Mouse (Mus musculus): ENCODE results near the gene Med13l. TPM values are rescaled to one million over a fixed set of nuclear protein-coding genes. Genes with fewer than 3 reads are reported as not detected.

Gene Med13l
- total and polyA plus RNA-seq, 2 experiments, result 4.2 to 5.0 TPM

DNA sequence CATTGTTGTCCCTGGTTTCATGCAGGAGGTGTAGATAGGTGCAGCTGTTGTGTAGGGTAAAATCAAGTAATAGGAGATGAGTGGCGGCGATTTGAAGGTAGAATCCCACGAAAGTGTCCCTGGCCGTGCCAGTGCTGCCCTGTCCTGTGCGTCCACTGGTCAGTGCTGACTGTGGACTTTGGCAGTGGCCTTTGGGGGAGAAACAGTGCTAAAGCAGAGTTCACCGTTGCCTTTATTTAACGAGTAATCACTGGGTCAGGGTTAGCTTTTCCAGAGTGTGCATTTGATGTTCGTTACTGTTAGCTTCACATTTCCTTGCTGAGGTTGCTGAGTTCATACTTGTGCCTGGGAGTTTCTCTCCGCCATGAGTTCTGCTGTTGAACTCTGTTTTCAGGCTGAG is 133.5 kb downstream of the Med13l start:
- no peak for TF ChIP-seq POLR2A (IDR thresholded peaks at IDR 0.05; ENCODE audit: extremely low read depth, insufficient read depth, low read length)
- TF ChIP-seq CTCF (IDR thresholded peaks at IDR 0.05; ENCODE audit: low read depth, low read length), result no peak
- Histone ChIP-seq H3K36me3 (ENCODE audit: control insufficient read depth, insufficient read depth, low read length) (no peaks in the 10 kb centered on the region), H3K79me2 (ENCODE audit: control insufficient read depth, insufficient read depth, low read length) (peaks cover 21% of the 10 kb centered on the region; the same call in 1 of the 2 replicates), H3K27me3 (ENCODE audit: control insufficient read depth, insufficient read depth, low read length) (no peaks in the 10 kb centered on the region), H3K27ac (replicated peaks; ENCODE audit: insufficient read depth, low read depth, low read length) (peak overlapping the region; percentile 55), H3K4me1 (ENCODE audit: control insufficient read depth, insufficient read depth, low read length) (peaks cover 31% of the 10 kb centered on the region), H3K9ac (ENCODE audit: low read depth, low read length) (no peak overlapping the region), H3K4me3 (ENCODE audit: insufficient read depth, low read depth, low read length) (no peak overlapping the region)
- 28% methylated on average over 9 of the region's 9 CpGs for WGBS
- DNase-seq (ENCODE audit: extremely low read depth, low read depth, low spot score), result peak; percentile 94

DNA sequence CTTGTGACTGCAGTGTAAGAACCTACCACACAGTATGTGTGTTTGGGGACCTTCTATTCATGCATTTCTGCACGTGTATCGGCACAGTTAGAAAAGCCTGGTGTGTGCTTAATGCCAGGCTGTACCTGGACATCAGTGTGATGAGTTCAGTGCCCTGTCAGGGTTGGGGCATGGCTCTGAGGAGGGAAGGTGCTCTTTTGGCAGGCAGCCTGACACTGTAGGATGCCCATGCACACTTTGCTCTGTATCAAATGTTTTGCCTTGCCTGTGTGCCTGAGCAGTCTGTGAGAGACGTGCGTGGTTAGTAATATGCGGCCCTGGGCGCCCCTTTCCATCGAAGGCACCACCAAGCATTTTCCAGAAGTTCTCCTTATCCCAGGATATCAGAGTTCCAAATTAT is 136.6 kb downstream of the Med13l start:
- peaks cover 18% of the 10 kb centered on the region for H3K4me1 ChIP-seq (ENCODE audit: control insufficient read depth, insufficient read depth, low read length)
- TF ChIP-seq CTCF (IDR thresholded peaks at IDR 0.05; ENCODE audit: low read depth, low read length) (no peak), POLR2A (IDR thresholded peaks at IDR 0.05; ENCODE audit: extremely low read depth, insufficient read depth, low read length) (no peak)
- no peak overlapping the region for H3K4me3 ChIP-seq (ENCODE audit: insufficient read depth, low read depth, low read length)
- H3K79me2 ChIP-seq (ENCODE audit: control insufficient read depth, insufficient read depth, low read length), result peaks cover 34% of the 10 kb centered on the region
- no peaks in the 10 kb centered on the region for H3K36me3 ChIP-seq (ENCODE audit: control insufficient read depth, insufficient read depth, low read length)
- no peaks in the 10 kb centered on the region for H3K27me3 ChIP-seq (ENCODE audit: control insufficient read depth, insufficient read depth, low read length)
- 69% methylated on average over 7 of the region's 7 CpGs for WGBS
- peak; percentile 44 for DNase-seq (ENCODE audit: extremely low read depth, low read depth, low spot score)
- H3K27ac ChIP-seq (replicated peaks; ENCODE audit: insufficient read depth, low read depth, low read length), result no peak overlapping the region
- H3K9ac ChIP-seq (ENCODE audit: low read depth, low read length), result no peak overlapping the region

DNA sequence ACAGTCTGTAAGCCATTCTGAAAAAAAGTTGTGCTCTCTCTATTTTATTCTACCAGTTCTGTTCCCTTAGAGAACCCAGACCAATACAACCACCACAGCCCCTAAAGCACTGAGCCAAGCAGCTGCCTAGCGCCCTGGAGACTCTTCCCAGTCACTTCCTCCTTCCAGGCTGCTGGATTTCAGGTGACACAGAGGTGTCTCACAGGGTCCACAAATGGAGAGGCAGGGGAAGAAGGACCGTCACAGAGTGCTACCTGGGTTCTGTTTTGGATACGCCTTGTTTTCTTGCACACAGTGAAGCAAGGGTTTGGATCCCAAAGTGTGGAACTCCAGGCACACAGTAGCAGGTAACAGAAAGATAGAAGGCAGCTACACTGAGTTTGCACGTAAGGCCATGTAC is 140.5 kb downstream of the Med13l start:
- no peaks in the 10 kb centered on the region for H3K27me3 ChIP-seq (ENCODE audit: control insufficient read depth, insufficient read depth, low read length)
- TF ChIP-seq CTCF (IDR thresholded peaks at IDR 0.05; ENCODE audit: low read depth, low read length) (no peak), POLR2A (IDR thresholded peaks at IDR 0.05; ENCODE audit: extremely low read depth, insufficient read depth, low read length) (no peak)
- no peak overlapping the region for H3K9ac ChIP-seq (ENCODE audit: low read depth, low read length)
- no peak overlapping the region for H3K27ac ChIP-seq (replicated peaks; ENCODE audit: insufficient read depth, low read depth, low read length)
- DNase-seq (ENCODE audit: extremely low read depth, low read depth, low spot score), result no peak
- no peaks in the 10 kb centered on the region; the same call in 1 of the 2 replicates for H3K4me1 ChIP-seq (ENCODE audit: control insufficient read depth, insufficient read depth, low read length)
- peaks cover 56% of the 10 kb centered on the region for H3K79me2 ChIP-seq (ENCODE audit: control insufficient read depth, insufficient read depth, low read length)
- H3K36me3 ChIP-seq (ENCODE audit: control insufficient read depth, insufficient read depth, low read length), result no peaks in the 10 kb centered on the region
- H3K4me3 ChIP-seq (ENCODE audit: insufficient read depth, low read depth, low read length), result no peak overlapping the region
- 92% methylated on average over 4 of the region's 4 CpGs for WGBS

DNA sequence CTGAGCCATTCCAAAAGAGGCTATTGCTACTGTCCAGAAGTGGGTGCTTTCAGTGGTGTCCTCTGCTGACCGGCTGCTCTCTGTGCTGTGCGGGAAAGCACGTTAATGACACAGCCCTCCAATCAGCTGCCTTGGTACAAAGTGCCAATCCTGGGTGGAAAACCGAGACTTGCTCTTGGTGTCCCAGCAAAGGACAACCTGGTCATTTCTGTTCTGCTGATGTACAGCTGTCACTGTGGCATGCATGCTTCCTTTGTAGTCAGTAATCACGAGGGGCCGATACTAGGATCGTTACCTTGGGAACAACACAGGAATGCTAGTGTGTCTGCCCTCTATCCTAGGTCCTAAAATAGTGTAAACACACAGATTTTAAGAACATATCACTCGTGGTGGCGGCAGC is 142.2 kb downstream of the Med13l start:
- H3K27ac ChIP-seq (replicated peaks; ENCODE audit: insufficient read depth, low read depth, low read length), result no peak overlapping the region
- H3K27me3 ChIP-seq (ENCODE audit: control insufficient read depth, insufficient read depth, low read length), result no peaks in the 10 kb centered on the region
- H3K4me3 ChIP-seq (ENCODE audit: insufficient read depth, low read depth, low read length), result no peak overlapping the region
- H3K79me2 ChIP-seq (ENCODE audit: control insufficient read depth, insufficient read depth, low read length), result peaks cover 48% of the 10 kb centered on the region
- WGBS, result 71% methylated on average over 9 of the region's 9 CpGs
- TF ChIP-seq CTCF (IDR thresholded peaks at IDR 0.05; ENCODE audit: low read depth, low read length) (no peak), POLR2A (IDR thresholded peaks at IDR 0.05; ENCODE audit: extremely low read depth, insufficient read depth, low read length) (no peak)
- no peak overlapping the region for H3K9ac ChIP-seq (ENCODE audit: low read depth, low read length)
- no peaks in the 10 kb centered on the region for H3K36me3 ChIP-seq (ENCODE audit: control insufficient read depth, insufficient read depth, low read length)
- no peak for DNase-seq (ENCODE audit: extremely low read depth, low read depth, low spot score)
- no peaks in the 10 kb centered on the region; the same call in 1 of the 2 replicates for H3K4me1 ChIP-seq (ENCODE audit: control insufficient read depth, insufficient read depth, low read length)

DNA sequence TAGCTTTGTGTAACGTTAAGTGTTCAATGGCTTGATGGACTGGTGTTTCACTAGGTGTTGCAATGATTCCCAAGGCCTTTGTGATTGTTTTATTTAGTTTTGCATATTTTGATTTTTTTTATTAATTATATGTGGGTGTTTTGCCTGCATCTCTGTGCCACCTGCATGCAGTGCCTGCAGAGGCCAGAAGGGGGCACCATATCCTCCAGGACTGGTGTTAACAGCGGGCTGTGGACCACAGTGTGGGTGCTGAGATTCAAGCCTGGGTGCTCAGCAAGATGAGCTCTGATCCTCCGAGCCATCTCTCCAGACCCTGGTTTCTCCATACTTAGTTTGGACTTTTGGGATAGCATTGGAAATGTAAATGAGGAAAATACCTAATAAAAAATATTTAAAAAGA is 143.7 kb downstream of the Med13l start:
- H3K79me2 ChIP-seq (ENCODE audit: control insufficient read depth, insufficient read depth, low read length), result peaks cover 52% of the 10 kb centered on the region
- H3K4me1 ChIP-seq (ENCODE audit: control insufficient read depth, insufficient read depth, low read length), result no peaks in the 10 kb centered on the region; the same call in 1 of the 2 replicates
- no peak overlapping the region for H3K4me3 ChIP-seq (ENCODE audit: insufficient read depth, low read depth, low read length)
- WGBS, result 83% methylated on average over 3 of the region's 3 CpGs
- H3K9ac ChIP-seq (ENCODE audit: low read depth, low read length), result no peak overlapping the region
- no peak for TF ChIP-seq POLR2A (IDR thresholded peaks at IDR 0.05; ENCODE audit: extremely low read depth, insufficient read depth, low read length)
- peak; percentile 84 for TF ChIP-seq CTCF (IDR thresholded peaks at IDR 0.05; ENCODE audit: low read depth, low read length)
- H3K27me3 ChIP-seq (ENCODE audit: control insufficient read depth, insufficient read depth, low read length), result no peaks in the 10 kb centered on the region
- H3K27ac ChIP-seq (replicated peaks; ENCODE audit: insufficient read depth, low read depth, low read length), result no peak overlapping the region
- DNase-seq (ENCODE audit: extremely low read depth, low read depth, low spot score), result no peak
- no peaks in the 10 kb centered on the region for H3K36me3 ChIP-seq (ENCODE audit: control insufficient read depth, insufficient read depth, low read length)

DNA sequence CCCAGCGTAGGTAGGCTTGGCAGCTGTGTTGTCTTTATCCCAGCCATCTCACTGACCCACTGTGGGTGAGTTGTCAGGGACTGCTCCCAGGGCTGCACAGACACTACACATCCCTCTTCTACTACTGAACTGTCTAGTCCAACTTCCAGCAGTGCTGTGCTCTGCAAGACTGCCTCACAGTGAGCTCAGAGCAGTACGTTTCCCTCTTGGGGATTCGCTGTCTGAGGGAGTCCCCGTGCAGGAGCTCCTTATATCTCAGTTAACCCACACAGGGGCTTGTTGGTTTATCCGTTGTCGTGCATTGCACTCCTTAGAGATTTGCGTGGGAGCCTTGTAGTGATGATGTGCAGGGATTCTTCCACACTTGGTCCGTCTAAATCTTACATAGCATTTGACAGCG is 144.5 kb downstream of the Med13l start:
- no peaks in the 10 kb centered on the region for H3K27me3 ChIP-seq (ENCODE audit: control insufficient read depth, insufficient read depth, low read length)
- no peak for TF ChIP-seq POLR2A (IDR thresholded peaks at IDR 0.05; ENCODE audit: extremely low read depth, insufficient read depth, low read length)
- no peak for TF ChIP-seq CTCF (IDR thresholded peaks at IDR 0.05; ENCODE audit: low read depth, low read length)
- WGBS, result 94% methylated on average over 9 of the region's 9 CpGs
- H3K36me3 ChIP-seq (ENCODE audit: control insufficient read depth, insufficient read depth, low read length), result no peaks in the 10 kb centered on the region
- H3K27ac ChIP-seq (replicated peaks; ENCODE audit: insufficient read depth, low read depth, low read length), result no peak overlapping the region
- no peak for DNase-seq (ENCODE audit: extremely low read depth, low read depth, low spot score)
- H3K4me3 ChIP-seq (ENCODE audit: insufficient read depth, low read depth, low read length), result no peak overlapping the region
- H3K4me1 ChIP-seq (ENCODE audit: control insufficient read depth, insufficient read depth, low read length), result no peaks in the 10 kb centered on the region; the same call in 1 of the 2 replicates
- H3K79me2 ChIP-seq (ENCODE audit: control insufficient read depth, insufficient read depth, low read length), result peaks cover 49% of the 10 kb centered on the region
- no peak overlapping the region for H3K9ac ChIP-seq (ENCODE audit: low read depth, low read length)

Data from liver, adult 2 months (tissue).